Mouse (Mus musculus) G1E (cell line): ENCODE measurements at regions not wholly inside any gene's neighbourhood (a gene's known extent, or its start where the extent isn't known, plus 50 kb on each side); places are given as distances from the start of the nearest gene placed in this dataset.

Experiments
- CTCF ChIP-seq: IDR thresholded peaks from 2 replicates; pipeline ENCODE4 v1.5.1; 2012; ENCODE audit warnings: low read depth, low read length, inconsistent platforms, mixed read lengths
- TAL1 ChIP-seq: conservative IDR thresholded peaks from 2 replicates; pipeline ENCODE4 v1.6.1; 2012; ENCODE audit warnings: low read depth, low read length, inconsistent platforms, mixed read lengths

- no peak for TF ChIP-seq TAL1
- TF ChIP-seq CTCF = no peak
Measured at GRCm38 (mm10) chr14:97446793-97447192, 722.8 kb downstream of the Dach1 start.
